Mouse (Mus musculus) liver, postnatal 0 days (tissue): ENCODE measurements around the gene Mylip.

ENCODE experiments used
- CTCF ChIP-seq: sonication (generic); IDR thresholded peaks from 2 replicates; pipeline ENCODE4 v1.5.1; 2016; ENCODE audit warnings: antibody characterized with exemption, low read depth
- EP300 ChIP-seq: IDR thresholded peaks from 2 replicates; pipeline ENCODE4 v1.6.1; 2016; ENCODE audit warnings: antibody characterized with exemption, low read depth, mild to moderate bottlenecking

DNA sequence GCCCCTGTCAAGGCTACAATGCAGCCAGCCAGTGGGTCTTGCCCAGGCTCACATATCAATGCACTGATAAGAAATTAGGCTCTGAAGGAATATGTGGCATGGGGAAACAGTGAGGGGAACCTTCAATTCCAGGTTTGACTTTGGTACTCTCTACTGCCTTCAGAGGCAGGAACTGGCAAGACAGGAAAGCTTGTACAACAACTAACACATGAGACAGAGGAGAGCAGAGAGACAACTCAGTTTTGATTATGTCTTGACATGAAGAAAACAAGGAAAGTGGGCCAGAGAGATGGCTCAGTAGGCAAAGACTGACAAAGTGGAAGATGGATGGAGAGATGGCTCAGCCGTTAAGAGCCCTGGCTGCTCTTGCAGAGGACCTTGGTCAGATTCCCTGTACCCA lies 23.5 kb downstream of the Mylip start:
- TF ChIP-seq EP300, result no peak
- TF ChIP-seq CTCF, result peak; percentile 33
